Comparison of ENCODE assay signal across 17 mouse cellular contexts in genomic region chr15:36984921-36985566, GRCm38 (mm10). TPM values are rescaled to one million over a fixed set of nuclear protein-coding genes. Genes with fewer than 3 reads are reported as not detected.
A peak's percentile ranks its signal among the peaks of the same experiment; 100 is the strongest.
DNase-seq lines count a peak whose midpoint lies in the region; ATAC-seq and TF ChIP-seq lines count a peak whose summit lies in the region.
"Had no signal": no experiment of that assay in that cellular context is flagged by ENCODE, and none has a peak within 500 bp of the region (broad histone marks: within the 10 kb centered on the region; RNA-seq: fewer than 3 reads in every experiment).

No protein-coding gene starts in this region.

- TF ChIP-seq CTCF in forebrain, postnatal 0 days (IDR thresholded peaks at IDR 0.05; ENCODE audit: low read depth), result no peak

- peaks cover 8% of the 10 kb centered on the region for H3K4me1 ChIP-seq in forebrain, postnatal 0 days (ENCODE audit: insufficient read depth)
- H3K4me1 ChIP-seq in forebrain, embryonic 12.5 days, result peaks cover 22% of the 10 kb centered on the region
- H3K4me1 ChIP-seq in heart, embryonic 15.5 days (replicated peaks), result peaks cover 59% of the 10 kb centered on the region
- peaks cover 12% of the 10 kb centered on the region for H3K4me1 ChIP-seq in intestine, embryonic 15.5 days (replicated peaks)

- peak; percentile 20 for DNase-seq in forebrain, postnatal 0 days
- DNase-seq in heart, adult 9 months (ENCODE audit: low spot score in 2 of 2), result no peak
- DNase-seq in right cerebral cortex, postnatal 4 days, result peak; percentile 2
- no peak for DNase-seq in right cerebral cortex, adult 2 months (ENCODE audit: low spot score in 2 of 2)
- DNase-seq: adrenal gland, postnatal 10 days; cerebellum, adult 11 months; cerebellum, postnatal 14 days; gastrocnemius, adult 2 months; kidney, postnatal 10 days; lung, adult 18-20 months; thymus, postnatal 36 days had no signal

- no peak; the same call in 1 of the 2 replicates for ATAC-seq in forebrain, postnatal 0 days
- no peak for ATAC-seq in forebrain, embryonic 12.5 days (ENCODE audit: low FRiP score)
- ATAC-seq in heart, embryonic 15.5 days (replicated peaks; ENCODE audit: insufficient number of reproducible peaks, insufficient read depth, low FRiP score, low read depth), result no peak
- no peak for ATAC-seq in intestine, embryonic 15.5 days
- ATAC-seq: forebrain, embryonic 15.5 days had no signal

- no peak overlapping the region for H3K4me2 ChIP-seq in forebrain, postnatal 0 days (ENCODE audit: low read depth)
- H3K4me2 ChIP-seq in forebrain, embryonic 12.5 days, result no peak overlapping the region
- no peak overlapping the region for H3K4me2 ChIP-seq in heart, embryonic 15.5 days
- H3K4me2 ChIP-seq in intestine, embryonic 15.5 days (replicated peaks), result no peak overlapping the region
- H3K4me2 ChIP-seq: forebrain, embryonic 15.5 days had no signal

- no peak overlapping the region for H3K4me3 ChIP-seq in forebrain, postnatal 0 days (ENCODE audit: low read depth, low read length)
- no peak overlapping the region for H3K4me3 ChIP-seq in forebrain, embryonic 12.5 days (replicated peaks)
- no peak overlapping the region for H3K4me3 ChIP-seq in heart, embryonic 15.5 days
- H3K4me3 ChIP-seq in intestine, embryonic 15.5 days (replicated peaks), result no peak overlapping the region
- H3K4me3 ChIP-seq: forebrain, embryonic 15.5 days; gastrocnemius, adult 2 months; hindbrain, embryonic 10.5 days had no signal

- H3K27me3 ChIP-seq in forebrain, postnatal 0 days (ENCODE audit: insufficient read depth, low read length), result no peaks in the 10 kb centered on the region
- H3K27me3 ChIP-seq in forebrain, embryonic 12.5 days, result no peaks in the 10 kb centered on the region
- H3K27me3 ChIP-seq in heart, embryonic 15.5 days, result no peaks in the 10 kb centered on the region
- H3K27me3 ChIP-seq in intestine, embryonic 15.5 days (replicated peaks), result no peaks in the 10 kb centered on the region
- H3K27me3 ChIP-seq: CH12.LX; forebrain, embryonic 15.5 days had no signal

- no peak overlapping the region for H3K9ac ChIP-seq in forebrain, postnatal 0 days
- no peak overlapping the region for H3K9ac ChIP-seq in forebrain, embryonic 12.5 days
- H3K9ac ChIP-seq in heart, embryonic 15.5 days, result no peak overlapping the region
- no peak overlapping the region for H3K9ac ChIP-seq in intestine, embryonic 15.5 days
- H3K9ac ChIP-seq: forebrain, embryonic 15.5 days had no signal

- WGBS in forebrain, postnatal 0 days, result 73% methylated on average over 1 of the region's 1 CpGs
- 62% methylated on average over 1 of the region's 1 CpGs for WGBS in forebrain, embryonic 12.5 days
- whole genome bisulfite sequencing in heart, embryonic 15.5 days, result 52% methylated on average over 1 of the region's 1 CpGs
- WGBS in intestine, embryonic 15.5 days, result 51% methylated on average over 1 of the region's 1 CpGs

- peak overlapping the region; percentile 71; the same call in 1 of the 2 replicates for H3K27ac ChIP-seq in forebrain, postnatal 0 days (ENCODE audit: low read depth, low read length)
- no peak overlapping the region for H3K27ac ChIP-seq in forebrain, embryonic 12.5 days
- H3K27ac ChIP-seq in heart, embryonic 15.5 days, result peak overlapping the region; percentile 93
- H3K27ac ChIP-seq in intestine, embryonic 15.5 days, result no peak overlapping the region
- H3K27ac ChIP-seq: forebrain, embryonic 15.5 days; hindbrain, embryonic 10.5 days had no signal

- no peaks in the 10 kb centered on the region for H3K36me3 ChIP-seq in forebrain, postnatal 0 days (ENCODE audit: insufficient read depth)
- no peaks in the 10 kb centered on the region for H3K36me3 ChIP-seq in forebrain, embryonic 12.5 days (replicated peaks)
- H3K36me3 ChIP-seq in heart, embryonic 15.5 days, result no peaks in the 10 kb centered on the region
- H3K36me3 ChIP-seq in intestine, embryonic 15.5 days, result no peaks in the 10 kb centered on the region
- H3K36me3 ChIP-seq: forebrain, embryonic 15.5 days; hindbrain, embryonic 10.5 days had no signal

- no peaks in the 10 kb centered on the region for H3K9me3 ChIP-seq in forebrain, postnatal 0 days (ENCODE audit: low read length)
- H3K9me3 ChIP-seq in forebrain, embryonic 12.5 days, result no peaks in the 10 kb centered on the region
- H3K9me3 ChIP-seq in heart, embryonic 15.5 days (replicated peaks), result no peaks in the 10 kb centered on the region
- no peaks in the 10 kb centered on the region for H3K9me3 ChIP-seq in intestine, embryonic 15.5 days
- H3K9me3 ChIP-seq: forebrain, embryonic 15.5 days; hindbrain, embryonic 10.5 days had no signal

RNA-seq across cellular contexts. Expression of gene Zfp706, which starts 22.5 kb away (rescaled TPM):
- 66.6 and 71.0 TPM in 2 replicates for total RNA-seq in forebrain, postnatal 0 days (2014; rRNA removed)
- polyA plus RNA-seq in forebrain, postnatal 0 days (2015; fragmentation: Nextera tagmentation; extraction: Ambion mirVana), result 575 and 586 TPM in 2 replicates
- polyA plus RNA-seq in forebrain, embryonic 12.5 days (2016; fragmentation: Nextera tagmentation; extraction: Ambion mirVana), result 463 and 489 TPM in 2 replicates
- 379 and 460 TPM in 2 replicates for polyA plus RNA-seq in heart, embryonic 15.5 days (2015; fragmentation: Nextera tagmentation; extraction: Ambion mirVana)
- 544 and 685 TPM in 2 replicates for polyA plus RNA-seq in intestine, embryonic 15.5 days (2015; fragmentation: Nextera tagmentation; extraction: Ambion mirVana)

Comparison
In these comparisons a context has a peak if more than half of its experiments do, and no peak if none do; other contexts are left out.
1. DNase-seq: peak in forebrain, postnatal 0 days (single experiment) and right cerebral cortex, postnatal 4 days (single experiment); none in heart, adult 9 months (0 of 2) and right cerebral cortex, adult 2 months (0 of 2).
2. H3K27ac ChIP-seq: peak in forebrain, postnatal 0 days (single experiment) and heart, embryonic 15.5 days (single experiment); none in forebrain, embryonic 12.5 days (single experiment) and intestine, embryonic 15.5 days (single experiment).